In genomic region chr7:109704461-109704860, GRCm38 (mm10) we compare ENCODE assay signal across 8 mouse cellular contexts. TPM values are rescaled to one million over a fixed set of nuclear protein-coding genes. Genes with fewer than 3 reads are reported as not detected.
DNase-seq lines count a peak whose midpoint lies in the region; ATAC-seq lines count a peak whose summit lies in the region.
"Had no signal": no experiment of that assay in that cellular context is flagged by ENCODE, and none has a peak within 500 bp of the region (broad histone marks: within the 10 kb centered on the region; RNA-seq: fewer than 3 reads in every experiment).

No protein-coding gene starts in this region.

- H3K9ac ChIP-seq in lung, embryonic 16.5 days (ENCODE audit: low read length) = no peak overlapping the region
- H3K9ac ChIP-seq in limb, embryonic 13.5 days = no peak overlapping the region
- H3K9ac ChIP-seq in stomach, embryonic 14.5 days (replicated peaks; ENCODE audit: low read depth, low read length) = no peak overlapping the region

- peak overlapping the region; percentile 62 for H3K4me3 ChIP-seq in lung, embryonic 16.5 days (ENCODE audit: low read length)
- peak overlapping the region; percentile 70 for H3K4me3 ChIP-seq in limb, embryonic 13.5 days
- peak overlapping the region; percentile 72 for H3K4me3 ChIP-seq in stomach, embryonic 14.5 days (ENCODE audit: low read depth, low read length)

- intact Hi-C loops in left cerebral cortex, postnatal 4 days (cut with DNase I) = no loop called here

- DNase-seq in lung, postnatal 14 days = no peak
- peak; percentile 16 for DNase-seq in fat pad, adult 2 months (ENCODE audit: extremely low read depth, low read depth, low spot score)
- DNase-seq in left cerebral cortex, postnatal 4 days = no peak
- DNase-seq in frontal cortex, postnatal 25 days (ENCODE audit: low spot score in 2 of 2) = no peak
- DNase-seq: adrenal gland, postnatal 10 days had no signal

- ATAC-seq in lung, embryonic 16.5 days (ENCODE audit: low read depth) = no peak
- ATAC-seq in limb, embryonic 13.5 days (ENCODE audit: low FRiP score, low read depth) = no peak
- ATAC-seq in stomach, embryonic 14.5 days (ENCODE audit: insufficient number of reproducible peaks, insufficient read depth, low FRiP score, low read depth) = no peak

- H3K9me3 ChIP-seq in lung, embryonic 16.5 days (ENCODE audit: control insufficient read depth, low read length) = no peaks in the 10 kb centered on the region; the same call in 1 of the 2 replicates
- no peaks in the 10 kb centered on the region for H3K9me3 ChIP-seq in limb, embryonic 13.5 days
- H3K9me3 ChIP-seq in stomach, embryonic 14.5 days (ENCODE audit: control insufficient read depth, low read depth, low read length) = no peaks in the 10 kb centered on the region

- H3K36me3 ChIP-seq in lung, embryonic 16.5 days (ENCODE audit: control insufficient read depth, insufficient read depth, low read length) = no peaks in the 10 kb centered on the region
- H3K36me3 ChIP-seq in limb, embryonic 13.5 days = 0 out of 2 replicates have a peak, but pooled peaks cover 4% of the 10 kb centered on the region
- H3K36me3 ChIP-seq in stomach, embryonic 14.5 days (ENCODE audit: control insufficient read depth, insufficient read depth, low read length) = no peaks in the 10 kb centered on the region; the same call in 1 of the 2 replicates

- peak overlapping the region; percentile 79 for H3K4me2 ChIP-seq in lung, embryonic 16.5 days (ENCODE audit: low read depth, low read length)
- H3K4me2 ChIP-seq in limb, embryonic 13.5 days (replicated peaks) = peak overlapping the region; percentile 79
- H3K4me2 ChIP-seq in stomach, embryonic 14.5 days (replicated peaks; ENCODE audit: low read depth, low read length) = peak overlapping the region; percentile 69

- H3K4me1 ChIP-seq in lung, embryonic 16.5 days (replicated peaks; ENCODE audit: control insufficient read depth, insufficient read depth, low read length) = peaks cover 19% of the 10 kb centered on the region
- peaks cover 29% of the 10 kb centered on the region for H3K4me1 ChIP-seq in limb, embryonic 13.5 days
- peaks cover 9% of the 10 kb centered on the region; the same call in 1 of the 2 replicates for H3K4me1 ChIP-seq in stomach, embryonic 14.5 days (ENCODE audit: control insufficient read depth, insufficient read depth, low read length)

- 26% methylated on average over 3 of the region's 3 CpGs for WGBS in lung, embryonic 16.5 days
- 73% methylated on average over 3 of the region's 3 CpGs for WGBS in limb, embryonic 13.5 days
- WGBS in stomach, embryonic 14.5 days = 47% methylated on average over 3 of the region's 3 CpGs

- H3K27me3 ChIP-seq in lung, embryonic 16.5 days (ENCODE audit: control insufficient read depth, insufficient read depth, low read depth, low read length) = no peaks in the 10 kb centered on the region
- no peaks in the 10 kb centered on the region for H3K27me3 ChIP-seq in limb, embryonic 13.5 days
- no peaks in the 10 kb centered on the region for H3K27me3 ChIP-seq in stomach, embryonic 14.5 days (ENCODE audit: control insufficient read depth, insufficient read depth, low read length)

- peak overlapping the region; percentile 76; the same call in 1 of the 2 replicates for H3K27ac ChIP-seq in lung, embryonic 16.5 days (ENCODE audit: low read length)
- no peak overlapping the region for H3K27ac ChIP-seq in limb, embryonic 13.5 days
- H3K27ac ChIP-seq in stomach, embryonic 14.5 days (ENCODE audit: low read length) = no peak overlapping the region

RNA-seq across cellular contexts. Expression of gene Akip1, which starts 1.0 kb away (rescaled TPM):
- polyA plus RNA-seq in lung, embryonic 16.5 days (2015; fragmentation: Nextera tagmentation; extraction: Ambion mirVana) = 44.0 and 45.7 TPM in 2 replicates
- polyA plus RNA-seq in limb, embryonic 13.5 days (2015; fragmentation: Nextera tagmentation; extraction: Ambion mirVana) = 33.3 and 37.8 TPM in 2 replicates
- polyA plus RNA-seq in stomach, embryonic 14.5 days (2014; fragmentation: Nextera tagmentation; extraction: Ambion mirVana) = 36.3 and 36.9 TPM in 2 replicates
- 10 to 100 TPM in 1 of 2 experiments, 1 to 10 TPM in 1; 7.3 to 10.5 TPM for total RNA-seq in left cerebral cortex, postnatal 4 days (2021)

RNA-seq across cellular contexts. Expression of gene St5, which starts 1.1 kb away (rescaled TPM):
- 72.2 and 77.5 TPM in 2 replicates for polyA plus RNA-seq in lung, embryonic 16.5 days (2015; fragmentation: Nextera tagmentation; extraction: Ambion mirVana)
- polyA plus RNA-seq in limb, embryonic 13.5 days (2015; fragmentation: Nextera tagmentation; extraction: Ambion mirVana) = 40.6 and 47.3 TPM in 2 replicates
- polyA plus RNA-seq in stomach, embryonic 14.5 days (2014; fragmentation: Nextera tagmentation; extraction: Ambion mirVana) = 53.3 and 62.3 TPM in 2 replicates
- total RNA-seq in left cerebral cortex, postnatal 4 days (2021) = 10 to 100 TPM; 20.7 to 21.5 TPM

RNA-seq across cellular contexts. Expression of gene BC051019, which starts 19.2 kb away (rescaled TPM):
- polyA plus RNA-seq in lung, embryonic 16.5 days (2015; fragmentation: Nextera tagmentation; extraction: Ambion mirVana) = 8.9 and 10.1 TPM in 2 replicates
- 0.19 TPM in 2 replicates for polyA plus RNA-seq in limb, embryonic 13.5 days (2015; fragmentation: Nextera tagmentation; extraction: Ambion mirVana)
- 0.14 TPM in 1 of 2 replicates, not detected in the other for polyA plus RNA-seq in stomach, embryonic 14.5 days (2014; fragmentation: Nextera tagmentation; extraction: Ambion mirVana)
- total RNA-seq in left cerebral cortex, postnatal 4 days (2021) = under 1 TPM in 1 of 2 experiments, not detected in 1; 0.22 TPM
- total RNA-seq: adrenal gland, postnatal 10 days had no signal

RNA-seq across cellular contexts. Expression of gene Ascl3, which starts 27.1 kb away (rescaled TPM):
- polyA plus RNA-seq in lung, embryonic 16.5 days (2015; fragmentation: Nextera tagmentation; extraction: Ambion mirVana) = 0.60 TPM in 1 of 2 replicates, not detected in the other
- polyA plus RNA-seq in limb, embryonic 13.5 days (2015; fragmentation: Nextera tagmentation; extraction: Ambion mirVana) = not detected in 2 replicates
- polyA plus RNA-seq in stomach, embryonic 14.5 days (2014; fragmentation: Nextera tagmentation; extraction: Ambion mirVana) = not detected in 2 replicates
- total RNA-seq in left cerebral cortex, postnatal 4 days (2021) = not detected
- total RNA-seq: adrenal gland, postnatal 10 days had no signal

RNA-seq across cellular contexts. Expression of gene Tmem9b, which starts 48.2 kb away (rescaled TPM):
- 66.8 and 71.4 TPM in 2 replicates for polyA plus RNA-seq in lung, embryonic 16.5 days (2015; fragmentation: Nextera tagmentation; extraction: Ambion mirVana)
- 46.8 and 47.8 TPM in 2 replicates for polyA plus RNA-seq in limb, embryonic 13.5 days (2015; fragmentation: Nextera tagmentation; extraction: Ambion mirVana)
- polyA plus RNA-seq in stomach, embryonic 14.5 days (2014; fragmentation: Nextera tagmentation; extraction: Ambion mirVana) = 58.8 and 65.9 TPM in 2 replicates
- total RNA-seq in left cerebral cortex, postnatal 4 days (2021) = 10 to 100 TPM; 51.0 to 57.8 TPM
